Mouse (Mus musculus) liver, adult 2 months (tissue): ENCODE measurements around the gene Homer3. TPM values are rescaled to one million over a fixed set of nuclear protein-coding genes. Genes with fewer than 3 reads are reported as not detected.

Experiments
- DNase-seq: peaks from one replicate; pipeline ENCODE4 v3.0.0-alpha.2; 2011; ENCODE audit warnings: low read depth, low spot score; ENCODE audit errors: extremely low read depth
- H3K27ac ChIP-seq: fragments of 200-500 bp; replicated peaks from 2 replicates; pipeline ENCODE4 v1.5.1; 2012; ENCODE audit warnings: low read depth, mild to moderate bottlenecking, control low read depth, inconsistent platforms, low read length; ENCODE audit not compliant: insufficient read depth
- H3K27me3 ChIP-seq: fragments of 200-500 bp; 2 replicates; pipeline ENCODE4 v1.6.1; 2012; ENCODE audit warnings: mild to moderate bottlenecking, moderate library complexity, low read length, inconsistent platforms; ENCODE audit not compliant: control insufficient read depth, insufficient read depth
- H3K36me3 ChIP-seq: fragments of 200-500 bp; 2 replicates; pipeline ENCODE4 v1.6.1; 2012; ENCODE audit warnings: low read length, inconsistent platforms; ENCODE audit not compliant: control insufficient read depth, insufficient read depth
- H3K4me1 ChIP-seq: fragments of 200-500 bp; 2 replicates; pipeline ENCODE4 v1.6.1; 2011; ENCODE audit warnings: low read length; ENCODE audit not compliant: control insufficient read depth, insufficient read depth
- H3K4me3 ChIP-seq: fragments of 200-500 bp; 2 replicates; pipeline ENCODE4 v1.5.1; 2011; ENCODE audit warnings: low read depth, mild to moderate bottlenecking, control low read depth, low read length, moderate library complexity; ENCODE audit not compliant: insufficient read depth
- H3K79me2 ChIP-seq: fragments of 200-500 bp; 2 replicates; pipeline ENCODE4 v1.6.1; 2012; ENCODE audit warnings: inconsistent platforms, mild to moderate bottlenecking, low read length, moderate library complexity; ENCODE audit not compliant: control insufficient read depth, insufficient read depth
- H3K9ac ChIP-seq: fragments of 200-500 bp; 2 replicates; pipeline ENCODE4 v1.6.1; 2012; ENCODE audit warnings: low read depth, mild to moderate bottlenecking, control low read depth, inconsistent platforms, low read length
- CTCF ChIP-seq: fragments of 200-500 bp; IDR thresholded peaks from 2 replicates; pipeline ENCODE4 v1.5.1; 2011; ENCODE audit warnings: low read depth, low read length, control low read depth
- POLR2A ChIP-seq: fragments of 200-500 bp; IDR thresholded peaks from 2 replicates; pipeline ENCODE4 v1.6.1; 2011; ENCODE audit warnings: low read length, control low read depth; ENCODE audit not compliant: insufficient read depth; ENCODE audit errors: extremely low read depth
- WGBS: fragments of 180-500 bp; shearing (Covaris S2); methylation state at CpG from one replicate; pipeline ENCODE4 v1.1.7; 2018; 5-methylcytosine and 5-hydroxymethylcytosine counted together
- polyA plus RNA-seq: library from polyadenylated mRNA; depleted of rRNA; stranded (reverse); fragments of >200 nt; gene quantifications from 2 replicates; pipeline ENCODE4 v1.2.3, GENCODE M21; 2012; rRNA removed
- total RNA-seq: library from RNA; depleted of rRNA; stranded (reverse); fragments of >200 nt; gene quantifications from 2 replicates; pipeline ENCODE4 v1.2.3, GENCODE M21; 2014; rRNA removed

Gene Homer3
- total RNA-seq: 1.4 and 2.6 TPM in 2 replicates
- polyA plus RNA-seq: 3.1 and 3.7 TPM in 2 replicates

- no peaks in the 10 kb centered on the region for H3K4me1 ChIP-seq
- no peaks in the 10 kb centered on the region for H3K36me3 ChIP-seq
- no peaks in the 10 kb centered on the region for H3K27me3 ChIP-seq
- peak; percentile 58 for DNase-seq
- H3K27ac ChIP-seq: no peak within 1 kb of the TSS; the same call in 1 of the 2 replicates
- 3% methylated on average over 34 of the region's 36 CpGs for WGBS
- peak within 1 kb of the TSS; percentile 81 for H3K9ac ChIP-seq
- no peaks in the 10 kb centered on the region for H3K79me2 ChIP-seq
- peak within 1 kb of the TSS; percentile 85 for H3K4me3 ChIP-seq
- no peak for TF ChIP-seq POLR2A
- peak; percentile 68 for TF ChIP-seq CTCF
These were observed at the start of gene Homer3 for GRCm38 (mm10) chr8:70282603-70283135. Homer3 (plus strand) TSS chr8:70282827.

GRCm38 (mm10) chr8:70233606-70234005, 49.0 kb upstream of the Homer3 start:
- Histone ChIP-seq H3K36me3 (peaks cover 14% of the 10 kb centered on the region), H3K27me3 (no peaks in the 10 kb centered on the region), H3K4me1 (peaks cover 14% of the 10 kb centered on the region), H3K4me3 (peak overlapping the region; percentile 68), H3K9ac (peak overlapping the region; percentile 87), H3K79me2 (no peaks in the 10 kb centered on the region; the same call in 1 of the 2 replicates), H3K27ac (no peak overlapping the region)
- no peak for TF ChIP-seq CTCF
- TF ChIP-seq POLR2A: no peak
- WGBS: 9% methylated on average over 13 of the region's 13 CpGs
- no peak for DNase-seq

GRCm38 (mm10) chr8:70234080-70234780, 48.4 kb upstream of the Homer3 start, which contains the start of the genes Sugp2 and Armc6:
Sugp2 (plus strand) TSS chr8:70234226.
Armc6 (minus strand) TSS chr8:70234466.
- H3K4me1 ChIP-seq: peaks cover 14% of the 10 kb centered on the region
- peak; percentile 28; the same call in 1 of the 2 replicates for TF ChIP-seq POLR2A
- no peak for TF ChIP-seq CTCF
- peaks cover 15% of the 10 kb centered on the region for H3K36me3 ChIP-seq
- H3K27me3 ChIP-seq: no peaks in the 10 kb centered on the region
- peak; percentile 81 for DNase-seq
- peak within 1 kb of the TSS; percentile 87 for H3K9ac ChIP-seq
- no peaks in the 10 kb centered on the region; the same call in 1 of the 2 replicates for H3K79me2 ChIP-seq
- under 1% methylated on average over 67 of the region's 67 CpGs for WGBS
- H3K4me3 ChIP-seq: peak within 1 kb of the TSS; percentile 68
- H3K27ac ChIP-seq: peak within 1 kb of the TSS; percentile 92

GRCm38 (mm10) chr8:70234781-70235128, 47.9 kb upstream of the Homer3 start:
- Histone ChIP-seq H3K36me3 (peaks cover 15% of the 10 kb centered on the region), H3K79me2 (no peaks in the 10 kb centered on the region; the same call in 1 of the 2 replicates), H3K27me3 (no peaks in the 10 kb centered on the region), H3K27ac (peak overlapping the region; percentile 34), H3K4me1 (peaks cover 14% of the 10 kb centered on the region), H3K9ac (peak overlapping the region; percentile 72), H3K4me3 (peak overlapping the region; percentile 68)
- 0% methylated on average over 15 of the region's 15 CpGs for WGBS
- DNase-seq: no peak
- TF ChIP-seq POLR2A (no peak), CTCF (no peak)

GRCm38 (mm10) chr8:70237842-70238241, 44.8 kb upstream of the Homer3 start:
- Histone ChIP-seq H3K4me1 (peaks cover 14% of the 10 kb centered on the region), H3K4me3 (no peak overlapping the region), H3K27me3 (no peaks in the 10 kb centered on the region), H3K36me3 (peaks cover 28% of the 10 kb centered on the region), H3K27ac (no peak overlapping the region), H3K79me2 (no peaks in the 10 kb centered on the region; the same call in 1 of the 2 replicates), H3K9ac (no peak overlapping the region)
- WGBS: 80% methylated on average over 2 of the region's 2 CpGs
- no peak for DNase-seq
- no peak for TF ChIP-seq POLR2A
- TF ChIP-seq CTCF: no peak

GRCm38 (mm10) chr8:70240642-70241041, 42.0 kb upstream of the Homer3 start:
- WGBS: 92% methylated on average over 5 of the region's 5 CpGs
- H3K9ac ChIP-seq: no peak overlapping the region
- no peaks in the 10 kb centered on the region for H3K27me3 ChIP-seq
- H3K4me1 ChIP-seq: peaks cover 6% of the 10 kb centered on the region
- peaks cover 44% of the 10 kb centered on the region for H3K36me3 ChIP-seq
- H3K79me2 ChIP-seq: peaks cover 2% of the 10 kb centered on the region
- no peak overlapping the region for H3K27ac ChIP-seq
- no peak for TF ChIP-seq POLR2A
- TF ChIP-seq CTCF: peak; percentile 51
- no peak overlapping the region for H3K4me3 ChIP-seq
- no peak for DNase-seq
